Mouse (Mus musculus): ENCODE measurements around the gene Ngly1. TPM values are rescaled to one million over a fixed set of nuclear protein-coding genes. Genes with fewer than 3 reads are reported as not detected.

Ngly1 gene
- total and polyA plus RNA-seq, 3 experiments, result 17.0 to 37.5 (median 21.7) TPM

- dilution Hi-C loops (cut with MboI; ENCODE audit: extremely low pct_ligation_motif_present, extremely low pct_unique_long_range_greater_than_20kb, low sequenced_read_pairs), result no loop called here
Observed at GRCm38 (mm10) chr14:16245127-16245526, 4.0 kb upstream of the Ngly1 start.

GRCm38 (mm10) chr14:16246340-16246912 is 2.7 kb upstream of the Ngly1 start:
- Histone ChIP-seq H3K9me3 (replicated peaks; ENCODE audit: low read length) (no peaks in the 10 kb centered on the region), H3K4me1 (ENCODE audit: control insufficient read depth in 1 of 2, insufficient read depth in 2 of 2) (peaks cover 7 to 35% of the 10 kb centered on the region in 2 experiments), H3K27ac (ENCODE audit: insufficient read depth, low read depth) (no peak overlapping the region), H3K4me2 (ENCODE audit: insufficient read depth, low read depth, poor library complexity, severe bottlenecking) (no peak overlapping the region), H3K36me3 (replicated peaks in 1 of 2; ENCODE audit: control insufficient read depth in 1 of 2, insufficient read depth in 1 of 2, low read length in 1 of 2) (peaks cover 0 to 17% of the 10 kb centered on the region in 2 experiments), H3K27me3 (replicated peaks) (no peaks in the 10 kb centered on the region), H3K79me2 (replicated peaks; ENCODE audit: control insufficient read depth, extremely low read depth, insufficient read depth, poor library complexity, severe bottlenecking) (0 out of 2 replicates have a peak, but pooled peaks cover 7% of the 10 kb centered on the region), H3K4me3 (replicated peaks in 1 of 3; ENCODE audit: low read depth in 2 of 3, low read length in 2 of 3, poor library complexity in 1 of 3) (no peak overlapping the region), H3K9ac (ENCODE audit: insufficient read depth, low read depth) (no peak overlapping the region)
- in situ Hi-C loops (cut with MboI; ENCODE audit: low pct_ligation_motif_present, low pct_unique_long_range_greater_than_20kb, low sequenced_read_pairs) (loop anchor here (10.0 kb wide), 1 partner anchor 118 kb away; the partner anchor contains the start of gene Top2b), dilution Hi-C loops (cut with MboI; ENCODE audit: extremely low pct_ligation_motif_present, extremely low pct_unique_long_range_greater_than_20kb, low sequenced_read_pairs) (no loop called here)
- DNase-seq (ENCODE audit: extremely low read depth), result no peak
- no peak for TF ChIP-seq USF2 (conservative IDR thresholded peaks at IDR 0.05; ENCODE audit: low read depth, low read length)
- no peak for TF ChIP-seq POLR2A (IDR thresholded peaks at IDR 0.05; ENCODE audit: low read depth, low read length)
- no peak for TF ChIP-seq ZNF384 (IDR thresholded peaks at IDR 0.05; ENCODE audit: low read depth, low read length)
- TF ChIP-seq ELF1 (IDR thresholded peaks at IDR 0.05; ENCODE audit: low read depth, low read length), result no peak
- no peak for TF ChIP-seq SIN3A (IDR thresholded peaks at IDR 0.05; ENCODE audit: low read length)

More at GRCm38 (mm10) chr14:16245127-16245526, 4.0 kb upstream of the Ngly1 start:
- H3K9ac ChIP-seq (ENCODE audit: insufficient read depth, low read depth), result no peak overlapping the region
- H3K4me1 ChIP-seq (ENCODE audit: control insufficient read depth in 1 of 2, insufficient read depth in 2 of 2), result peaks cover 7 to 24% of the 10 kb centered on the region in 2 experiments
- H3K4me2 ChIP-seq (ENCODE audit: insufficient read depth, low read depth, poor library complexity, severe bottlenecking), result no peak overlapping the region
- no peak overlapping the region for H3K4me3 ChIP-seq (replicated peaks in 1 of 3; ENCODE audit: low read depth in 2 of 3, low read length in 2 of 3, poor library complexity in 1 of 3)
- H3K9me3 ChIP-seq (replicated peaks; ENCODE audit: low read length), result no peaks in the 10 kb centered on the region
- no peak for TF ChIP-seq UBTF (IDR thresholded peaks at IDR 0.05; ENCODE audit: low read depth, low read length)
- TF ChIP-seq MXI1 (IDR thresholded peaks at IDR 0.05; ENCODE audit: low read depth, low read length), result no peak
- no peak for TF ChIP-seq MEF2A (IDR thresholded peaks at IDR 0.05; ENCODE audit: borderline replicate concordance, low read depth, low read length)
- no peak for TF ChIP-seq TCF12 (IDR thresholded peaks at IDR 0.05; ENCODE audit: low read depth, low read length)
- no peak for TF ChIP-seq TBP (conservative IDR thresholded peaks at IDR 0.05; ENCODE audit: low read depth, low read length)
- no peak for TF ChIP-seq EP300 (IDR thresholded peaks at IDR 0.05; ENCODE audit: low read length)
- TF ChIP-seq NELFE (IDR thresholded peaks at IDR 0.05; ENCODE audit: low read depth, low read length), result no peak
- TF ChIP-seq RAD21 (IDR thresholded peaks at IDR 0.05; ENCODE audit: low read depth, low read length), result no peak
- no peak for TF ChIP-seq RCOR1 (conservative IDR thresholded peaks at IDR 0.05; ENCODE audit: low read depth, low read length)
- TF ChIP-seq NRF1 (IDR thresholded peaks at IDR 0.05; ENCODE audit: low read depth, low read length), result no peak
- TF ChIP-seq BHLHE40 (IDR thresholded peaks at IDR 0.05; ENCODE audit: low read depth, low read length), result no peak
- no peak for TF ChIP-seq CHD2 (IDR thresholded peaks at IDR 0.05; ENCODE audit: low read length)
- TF ChIP-seq MAFK (IDR thresholded peaks at IDR 0.05; ENCODE audit: insufficient replicate concordance, low read length), result no peak
- no peak for TF ChIP-seq ZKSCAN1 (IDR thresholded peaks at IDR 0.05; ENCODE audit: borderline replicate concordance, low read depth, low read length)
- TF ChIP-seq ZMIZ1 (IDR thresholded peaks at IDR 0.05; ENCODE audit: low read depth, low read length), result no peak
- in situ Hi-C loops (cut with MboI; ENCODE audit: low pct_ligation_motif_present, low pct_unique_long_range_greater_than_20kb, low sequenced_read_pairs), result loop anchor here (10.0 kb wide), 1 partner anchor 120 kb away; the partner anchor contains the start of gene Top2b
- H3K79me2 ChIP-seq (replicated peaks; ENCODE audit: control insufficient read depth, extremely low read depth, insufficient read depth, poor library complexity, severe bottlenecking), result 0 out of 2 replicates have a peak, but pooled peaks cover 5% of the 10 kb centered on the region
- no peak overlapping the region for H3K27ac ChIP-seq (ENCODE audit: insufficient read depth, low read depth)
- peaks cover 5 to 29% of the 10 kb centered on the region in 2 experiments for H3K36me3 ChIP-seq (replicated peaks in 1 of 2; ENCODE audit: control insufficient read depth in 1 of 2, insufficient read depth in 1 of 2, low read length in 1 of 2)
- H3K27me3 ChIP-seq (replicated peaks), result no peaks in the 10 kb centered on the region
- DNase-seq (ENCODE audit: extremely low read depth), result no peak
